Mouse (Mus musculus) ES-Bruce4 (cell line): ENCODE data around the gene Supt5. TPM values are rescaled to one million over a fixed set of nuclear protein-coding genes. Genes with fewer than 3 reads are reported as not detected.

Experiments
- H3K27ac ChIP-seq: 2 replicates; pipeline ENCODE4 v1.5.1; 2012; ENCODE audit warnings: low read length, inconsistent platforms; ENCODE audit not compliant: insufficient read depth
- H3K27me3 ChIP-seq: 2 replicates; pipeline ENCODE4 v1.6.1; 2012; ENCODE audit warnings: mild to moderate bottlenecking, low read length, inconsistent platforms; ENCODE audit not compliant: control insufficient read depth, poor library complexity, insufficient read depth, severe bottlenecking
- H3K36me3 ChIP-seq: 2 replicates; pipeline ENCODE4 v1.6.1; 2012; ENCODE audit warnings: inconsistent platforms, mild to moderate bottlenecking, low read length, moderate library complexity; ENCODE audit not compliant: control insufficient read depth, poor library complexity, insufficient read depth, severe bottlenecking
- H3K4me1 ChIP-seq: one replicate; pipeline ENCODE4 v1.8.1; 2011; ENCODE audit warnings: low read length; ENCODE audit not compliant: control insufficient read depth, insufficient read depth
- H3K4me3 ChIP-seq: 2 replicates; pipeline ENCODE4 v1.5.1; 2011; ENCODE audit warnings: low read depth, mild to moderate bottlenecking, low read length
- H3K9ac ChIP-seq: 2 replicates; pipeline ENCODE4 v1.6.1; 2012; ENCODE audit warnings: low read depth, mild to moderate bottlenecking, inconsistent platforms; ENCODE audit not compliant: poor library complexity, severe bottlenecking
- H3K9me3 ChIP-seq: replicated peaks from 2 replicates; pipeline ENCODE4 v1.6.1; 2012; ENCODE audit warnings: mild to moderate bottlenecking, low read length, inconsistent platforms; ENCODE audit not compliant: control insufficient read depth, poor library complexity, insufficient read depth, severe bottlenecking
- CTCF ChIP-seq: IDR thresholded peaks from one replicate; pipeline ENCODE4 v1.8.1; 2011; ENCODE audit warnings: low read depth, low read length
- EP300 ChIP-seq: IDR thresholded peaks from 2 replicates; pipeline ENCODE4 v1.6.1; 2011; ENCODE audit warnings: low read depth, low read length; ENCODE audit not compliant: insufficient read depth
- POLR2A ChIP-seq: IDR thresholded peaks from one replicate; pipeline ENCODE4 v1.8.1; 2011; ENCODE audit warnings: low read length; ENCODE audit not compliant: insufficient read depth
- polyA plus RNA-seq: library from polyadenylated mRNA; stranded (reverse); fragments of >200 nt; gene quantifications from 2 replicates; pipeline ENCODE4 v1.2.4, GENCODE M21; 2011; ENCODE audit warnings: low read depth; ENCODE audit not compliant: missing spikeins, insufficient read depth, insufficient read length

Supt5 gene
- polyA plus RNA-seq, 1 experiment = 101 TPM

DNA sequence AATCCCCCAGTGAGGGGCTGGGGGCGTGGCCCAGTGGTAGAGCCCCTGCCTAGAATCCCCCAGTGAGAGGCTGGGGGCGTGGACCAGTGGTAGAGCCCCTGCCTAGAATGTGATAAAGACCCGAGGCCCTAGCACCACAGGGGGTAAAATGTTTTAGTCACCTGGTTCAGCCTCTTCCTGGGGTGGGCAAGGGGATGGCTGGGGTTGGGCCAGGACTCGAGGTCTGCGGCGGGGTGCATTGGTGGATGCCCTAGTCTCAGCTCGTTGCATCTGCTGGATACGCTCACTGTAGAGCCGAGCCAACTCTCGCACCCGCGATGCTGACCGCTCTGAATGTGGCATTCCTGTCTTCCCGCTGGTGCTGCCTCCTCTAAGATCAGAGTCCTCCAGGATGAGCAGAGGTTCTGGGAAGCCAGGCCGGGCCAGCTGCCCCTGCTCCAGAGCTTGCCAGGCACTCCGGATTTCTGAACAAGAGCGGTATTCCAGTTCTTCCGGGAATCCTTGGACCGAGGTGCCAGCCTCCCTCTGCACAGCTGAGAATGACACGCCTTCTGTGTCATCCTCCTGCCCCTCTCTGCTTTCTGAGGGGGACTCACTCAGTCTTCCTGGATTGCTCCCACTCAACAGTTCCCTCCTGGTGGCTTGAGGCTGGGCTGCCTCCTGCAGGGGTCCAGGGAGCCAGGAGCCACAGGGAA, 23.2 kb upstream of the Supt5 start:
- no peaks in the 10 kb centered on the region for H3K9me3 ChIP-seq
- no peaks in the 10 kb centered on the region for H3K27me3 ChIP-seq
- no peak overlapping the region for H3K27ac ChIP-seq
- TF ChIP-seq CTCF = no peak
- TF ChIP-seq EP300 = no peak
- no peak for TF ChIP-seq POLR2A
- H3K4me3 ChIP-seq = no peak overlapping the region
- H3K36me3 ChIP-seq = no peaks in the 10 kb centered on the region
- no peak overlapping the region for H3K9ac ChIP-seq
- H3K4me1 ChIP-seq = peaks cover under 1% of the 10 kb centered on the region

DNA sequence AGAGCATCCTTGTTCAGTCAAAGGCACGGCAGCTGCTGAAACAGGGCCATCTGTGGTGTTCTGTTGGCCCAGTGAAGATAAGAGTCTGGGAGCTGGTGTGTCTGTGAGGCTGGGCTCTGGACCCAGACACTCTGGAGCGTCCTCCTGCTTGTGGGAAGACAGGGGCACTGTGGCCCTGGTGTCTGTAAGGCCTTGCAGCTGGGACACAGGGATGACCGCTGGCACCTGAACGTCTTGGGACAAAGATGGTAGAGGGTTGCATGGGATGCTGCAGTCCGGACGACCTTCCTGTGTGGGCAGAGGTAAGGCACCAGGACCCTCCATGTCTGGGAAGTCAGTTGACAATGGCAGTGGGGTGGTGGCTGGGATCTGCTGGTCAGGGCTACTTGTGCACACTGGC, 21.7 kb upstream of the Supt5 start:
- H3K36me3 ChIP-seq = no peaks in the 10 kb centered on the region
- H3K9ac ChIP-seq = no peak overlapping the region
- H3K27ac ChIP-seq = no peak overlapping the region
- H3K27me3 ChIP-seq = no peaks in the 10 kb centered on the region
- H3K9me3 ChIP-seq = no peaks in the 10 kb centered on the region
- H3K4me3 ChIP-seq = no peak overlapping the region
- TF ChIP-seq EP300 = no peak
- TF ChIP-seq POLR2A = no peak
- TF ChIP-seq CTCF = no peak
- peaks cover 3% of the 10 kb centered on the region for H3K4me1 ChIP-seq

DNA sequence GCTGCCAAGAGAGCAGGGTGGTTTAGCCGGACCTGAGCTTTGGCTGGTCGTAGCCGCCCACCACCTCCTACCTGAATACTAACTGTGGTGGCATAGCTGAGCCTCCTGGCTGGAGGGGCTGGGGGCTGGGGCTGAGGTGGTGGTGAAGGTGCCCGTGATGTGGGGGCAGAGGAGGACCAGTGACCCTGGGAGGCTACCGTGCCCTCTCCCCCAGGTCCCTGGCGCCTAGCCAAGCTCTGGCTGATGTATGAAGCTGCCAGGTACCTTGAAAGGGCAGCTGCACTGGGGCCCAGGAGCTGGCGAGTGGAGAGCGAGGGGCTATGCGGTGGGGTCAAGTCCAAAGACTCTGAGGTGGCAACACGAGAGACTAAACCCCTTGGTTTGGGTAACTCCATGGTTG, 21.3 kb upstream of the Supt5 start:
- Histone ChIP-seq H3K4me3 (no peak overlapping the region), H3K27ac (no peak overlapping the region), H3K9me3 (no peaks in the 10 kb centered on the region), H3K36me3 (no peaks in the 10 kb centered on the region), H3K4me1 (peaks cover 3% of the 10 kb centered on the region), H3K27me3 (no peaks in the 10 kb centered on the region), H3K9ac (no peak overlapping the region)
- no peak for TF ChIP-seq EP300
- no peak for TF ChIP-seq POLR2A
- no peak for TF ChIP-seq CTCF

DNA sequence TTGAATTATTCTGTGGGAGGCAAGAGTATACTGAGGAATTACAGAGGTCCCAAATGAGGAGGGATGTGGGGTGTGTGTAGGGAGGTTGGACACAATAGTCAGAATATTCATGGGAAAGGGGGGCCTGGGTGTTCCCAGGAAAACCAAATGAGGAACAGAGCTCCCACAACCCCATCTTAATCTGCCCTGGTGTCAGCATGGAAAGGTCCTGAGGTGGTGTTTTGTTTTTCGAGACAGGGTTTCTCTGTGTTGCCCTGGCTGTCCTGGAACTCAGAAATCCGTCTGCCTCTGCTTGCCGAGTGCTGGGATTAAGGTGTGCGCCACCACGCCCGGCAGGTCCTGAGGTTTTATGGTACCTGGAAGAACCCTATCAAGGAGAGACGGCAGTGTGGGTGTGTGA, 19.9 kb upstream of the Supt5 start:
- no peak overlapping the region for H3K9ac ChIP-seq
- peaks cover 9% of the 10 kb centered on the region for H3K36me3 ChIP-seq
- H3K4me1 ChIP-seq = peaks cover 3% of the 10 kb centered on the region
- no peaks in the 10 kb centered on the region for H3K27me3 ChIP-seq
- H3K27ac ChIP-seq = no peak overlapping the region
- H3K9me3 ChIP-seq = no peaks in the 10 kb centered on the region
- no peak overlapping the region for H3K4me3 ChIP-seq
- TF ChIP-seq EP300 (no peak), CTCF (no peak), POLR2A (no peak)

DNA sequence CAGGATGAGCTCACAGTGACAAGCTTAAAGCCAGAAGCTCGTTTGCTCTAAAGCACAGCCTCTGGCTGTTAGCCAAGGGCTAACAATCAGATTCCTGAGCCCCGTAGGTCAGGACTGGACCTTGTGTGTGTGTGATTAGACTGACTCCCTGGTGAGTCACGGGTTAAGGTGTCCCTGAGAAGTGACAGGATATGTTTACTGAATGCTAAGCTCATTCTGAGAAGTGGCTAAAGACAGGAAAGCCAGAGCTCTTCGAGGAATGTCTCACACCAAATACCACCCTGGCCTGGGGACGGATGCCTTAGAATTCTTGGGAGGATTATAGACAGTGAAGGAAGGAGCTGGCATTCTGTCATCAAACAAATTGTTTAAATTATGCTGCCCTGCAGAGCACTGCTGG, 19.4 kb upstream of the Supt5 start:
- Histone ChIP-seq H3K9ac (no peak overlapping the region), H3K4me3 (no peak overlapping the region), H3K36me3 (peaks cover 14% of the 10 kb centered on the region), H3K27ac (no peak overlapping the region), H3K4me1 (peaks cover 3% of the 10 kb centered on the region), H3K27me3 (no peaks in the 10 kb centered on the region), H3K9me3 (no peaks in the 10 kb centered on the region)
- TF ChIP-seq EP300 = no peak
- no peak for TF ChIP-seq CTCF
- no peak for TF ChIP-seq POLR2A

DNA sequence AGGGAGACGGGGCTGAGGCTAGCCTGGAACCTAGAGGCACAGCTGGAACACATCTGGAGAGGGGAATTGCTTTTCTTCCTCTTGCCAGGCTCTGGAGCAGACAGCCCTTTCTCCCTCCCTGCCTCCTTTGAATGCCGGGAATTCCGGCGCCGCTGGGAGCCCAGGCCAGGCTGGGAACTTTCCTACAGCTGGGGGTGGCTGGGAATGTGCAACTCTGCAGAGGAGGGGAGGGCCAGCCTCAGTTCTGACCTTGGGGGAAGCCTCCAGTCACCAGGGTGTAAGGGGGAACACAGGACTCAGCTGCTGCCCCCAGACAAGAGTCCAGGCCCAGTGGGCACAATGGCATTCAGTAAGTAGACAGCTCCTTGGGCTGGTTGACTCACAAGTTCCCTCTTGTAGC, 18.4 kb upstream of the Supt5 start:
- peaks cover 24% of the 10 kb centered on the region for H3K36me3 ChIP-seq
- TF ChIP-seq CTCF (no peak), POLR2A (no peak), EP300 (no peak)
- H3K27me3 ChIP-seq = no peaks in the 10 kb centered on the region
- no peak overlapping the region for H3K9ac ChIP-seq
- no peaks in the 10 kb centered on the region for H3K9me3 ChIP-seq
- 0 out of 2 replicates have a peak overlapping the region, but pooled peaks have one; percentile 20 for H3K27ac ChIP-seq
- peaks cover 3% of the 10 kb centered on the region for H3K4me1 ChIP-seq
- H3K4me3 ChIP-seq = no peak overlapping the region
